15 mouse cellular contexts compared by ENCODE assay signal in the genomic region with DNA sequence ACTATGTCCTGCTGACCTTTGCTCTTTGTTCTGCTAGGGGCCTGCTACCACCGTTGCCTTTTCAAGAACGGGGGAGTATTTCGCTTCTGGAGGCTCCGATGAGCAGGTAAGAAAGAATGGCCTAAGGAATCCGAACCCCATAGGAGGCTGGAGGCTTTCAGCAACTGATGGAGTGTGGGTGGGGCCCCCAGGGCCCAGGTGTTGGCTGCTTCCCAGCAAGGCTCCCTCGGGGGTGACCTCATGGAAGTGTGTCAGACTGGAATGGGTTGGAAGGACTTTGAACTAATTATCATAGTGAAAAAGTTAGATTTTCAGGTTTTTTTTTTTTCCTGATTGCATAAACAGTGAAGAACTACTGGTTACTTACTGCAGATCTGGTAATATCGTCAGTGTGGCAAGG. TPM values are rescaled to one million over a fixed set of nuclear protein-coding genes. Genes with fewer than 3 reads are reported as not detected.
DNase-seq lines count a peak whose midpoint lies in the region; ATAC-seq lines count a peak whose summit lies in the region.
"Had no signal": no experiment of that assay in that cellular context is flagged by ENCODE, and none has a peak within 500 bp of the region (broad histone marks: within the 10 kb centered on the region; RNA-seq: fewer than 3 reads in every experiment).

No protein-coding gene starts in this region.

- H3K27me3 ChIP-seq in kidney, embryonic 15.5 days = no peaks in the 10 kb centered on the region
- H3K27me3 ChIP-seq: forebrain, embryonic 15.5 days; limb, embryonic 12.5 days had no signal

- H3K4me3 ChIP-seq in kidney, embryonic 15.5 days (replicated peaks) = no peak overlapping the region
- H3K4me3 ChIP-seq: forebrain, embryonic 15.5 days; limb, embryonic 12.5 days had no signal

- no peak for ATAC-seq in kidney, embryonic 15.5 days (replicated peaks; ENCODE audit: low FRiP score)
- no peak for ATAC-seq in activated CD4-positive, CD25-positive, alpha-beta regulatory T cell, adult 4 months
- ATAC-seq: forebrain, embryonic 15.5 days had no signal

- no peak overlapping the region for H3K9ac ChIP-seq in kidney, embryonic 15.5 days
- H3K9ac ChIP-seq: forebrain, embryonic 15.5 days; limb, embryonic 12.5 days had no signal

- H3K9me3 ChIP-seq in kidney, embryonic 15.5 days (replicated peaks) = no peaks in the 10 kb centered on the region
- H3K9me3 ChIP-seq: forebrain, embryonic 15.5 days; limb, embryonic 12.5 days had no signal

- DNase-seq in kidney, adult 8-10 months = peak; percentile 51 to 69
- peak; percentile 51 for DNase-seq in adrenal gland, postnatal 25 days
- DNase-seq in kidney, postnatal 10 days = peak; percentile 52
- DNase-seq in lung, postnatal 4 days = peak; percentile 53 to 70
- no peak for DNase-seq in heart, adult 18-20 months
- DNase-seq: cerebellum, adult 2 months; gastrocnemius, postnatal 14 days; layer of hippocampus, postnatal 36 days; right cerebral cortex, postnatal 25 days; thymus, postnatal 14 days had no signal

- H3K4me2 ChIP-seq in kidney, embryonic 15.5 days = no peak overlapping the region
- H3K4me2 ChIP-seq: forebrain, embryonic 15.5 days; heart, embryonic 11.5 days; limb, embryonic 12.5 days had no signal

- 0 out of 2 replicates have a peak, but pooled peaks cover 7% of the 10 kb centered on the region for H3K36me3 ChIP-seq in kidney, embryonic 15.5 days
- H3K36me3 ChIP-seq: forebrain, embryonic 15.5 days had no signal

- peaks cover 14% of the 10 kb centered on the region for H3K4me1 ChIP-seq in kidney, embryonic 15.5 days
- H3K4me1 ChIP-seq: forebrain, embryonic 15.5 days had no signal

- WGBS in kidney, embryonic 15.5 days = 65% methylated on average over 7 of the region's 7 CpGs

- no peak overlapping the region for H3K27ac ChIP-seq in kidney, embryonic 15.5 days
- H3K27ac ChIP-seq: forebrain, embryonic 15.5 days; limb, embryonic 12.5 days had no signal

RNA-seq across cellular contexts. Expression of a gene that starts 24.4 kb away (rescaled TPM):
- 24.5 and 28.0 TPM in 2 replicates for polyA plus RNA-seq in kidney, embryonic 15.5 days (2015; fragmentation: Nextera tagmentation; extraction: Ambion mirVana)
- total RNA-seq in adrenal gland, postnatal 25 days (2021) = 4.4 and 6.3 TPM in 2 replicates
- polyA plus RNA-seq in activated CD4-positive, CD25-positive, alpha-beta regulatory T cell, adult 4 months (2017; shearing (Covaris generic)) = 10 to 100 TPM in 1 of 2 experiments, 1 to 10 TPM in 1; 7.9 to 13.5 TPM
- total RNA-seq in heart, adult 18-20 months (2021) = 1 to 10 TPM; 4.0 to 4.2 TPM

RNA-seq across cellular contexts. Expression of a gene that starts 56.8 kb away (rescaled TPM):
- polyA plus RNA-seq in kidney, embryonic 15.5 days (2015; fragmentation: Nextera tagmentation; extraction: Ambion mirVana) = 104 and 121 TPM in 2 replicates
- total RNA-seq in adrenal gland, postnatal 25 days (2021) = 769 and 1,285 TPM in 2 replicates
- 10 to 100 TPM; 37.8 to 65.0 TPM for polyA plus RNA-seq in activated CD4-positive, CD25-positive, alpha-beta regulatory T cell, adult 4 months (2017; shearing (Covaris generic))
- 100 to 1,000 TPM; 345 to 482 TPM for total RNA-seq in heart, adult 18-20 months (2021)

Comparison
In these comparisons a context has a peak if more than half of its experiments do, and no peak if none do; other contexts are left out.
1. DNase-seq: peak in kidney, adult 8-10 months (2 of 2), adrenal gland, postnatal 25 days (single experiment), kidney, postnatal 10 days (single experiment) and lung, postnatal 4 days (2 of 2); none in heart, adult 18-20 months (0 of 2).